Mouse (Mus musculus) C2C12 (cell line): ENCODE measurements at regions not wholly inside any gene's neighbourhood (a gene's known extent, or its start where the extent isn't known, plus 50 kb on each side); places are given as distances from the start of the nearest gene placed in this dataset.

ENCODE experiments used
- H3K27me3 ChIP-seq: one replicate; pipeline ENCODE4 v1.6.1; 2011; ENCODE audit not compliant: control insufficient read depth, insufficient read depth, insufficient read length
- H3K36me3 ChIP-seq: one replicate; pipeline ENCODE4 v1.6.1; 2011; ENCODE audit not compliant: control insufficient read depth, insufficient read depth
- H3K4me3 ChIP-seq: one replicate; pipeline ENCODE4 v1.5.1; 2011; ENCODE audit warnings: mild to moderate bottlenecking, control low read depth; ENCODE audit not compliant: poor library complexity, insufficient read depth, severe bottlenecking
- H3K79me2 ChIP-seq: one replicate; pipeline ENCODE4 v1.6.1; 2011; ENCODE audit not compliant: control insufficient read depth, insufficient read depth
- H3K79me3 ChIP-seq: one replicate; pipeline ENCODE4 v1.6.1; 2011; ENCODE audit warnings: low read depth, control low read depth
- H3ac ChIP-seq: one replicate; pipeline ENCODE3; 2011; ENCODE audit warnings: low read depth; ENCODE audit not compliant: control insufficient read depth, insufficient read length
- CEBPB ChIP-seq: IDR thresholded peaks from one replicate; pipeline ENCODE4 v1.6.1; 2011; ENCODE audit warnings: low read depth, mild to moderate bottlenecking, control low read depth, moderate library complexity
- CTCF ChIP-seq: IDR thresholded peaks from one replicate; pipeline ENCODE4 v1.5.1; 2011; ENCODE audit not compliant: control insufficient read depth, insufficient read depth, insufficient read length
- FOSL1 ChIP-seq: IDR thresholded peaks from one replicate; pipeline ENCODE4 v1.8.0; 2011; ENCODE audit warnings: mild to moderate bottlenecking, low read length; ENCODE audit not compliant: poor library complexity, insufficient read depth, severe bottlenecking
- MAX ChIP-seq: IDR thresholded peaks from one replicate; pipeline ENCODE4 v1.6.1; 2011; ENCODE audit warnings: mild to moderate bottlenecking, control low read depth
- MYOD1 ChIP-seq: IDR thresholded peaks from one replicate; pipeline ENCODE4 v1.6.1; 2011; ENCODE audit warnings: low read depth; ENCODE audit not compliant: control insufficient read depth, insufficient read length
- MYOG ChIP-seq: IDR thresholded peaks from one replicate; pipeline ENCODE4 v1.6.1; 2011; ENCODE audit not compliant: control insufficient read depth, insufficient read length; ENCODE audit errors: extremely low read depth
- USF1 ChIP-seq: IDR thresholded peaks from one replicate; pipeline ENCODE4 v1.6.1; 2011; ENCODE audit warnings: low read depth, mild to moderate bottlenecking, control low read depth, moderate library complexity

DNA sequence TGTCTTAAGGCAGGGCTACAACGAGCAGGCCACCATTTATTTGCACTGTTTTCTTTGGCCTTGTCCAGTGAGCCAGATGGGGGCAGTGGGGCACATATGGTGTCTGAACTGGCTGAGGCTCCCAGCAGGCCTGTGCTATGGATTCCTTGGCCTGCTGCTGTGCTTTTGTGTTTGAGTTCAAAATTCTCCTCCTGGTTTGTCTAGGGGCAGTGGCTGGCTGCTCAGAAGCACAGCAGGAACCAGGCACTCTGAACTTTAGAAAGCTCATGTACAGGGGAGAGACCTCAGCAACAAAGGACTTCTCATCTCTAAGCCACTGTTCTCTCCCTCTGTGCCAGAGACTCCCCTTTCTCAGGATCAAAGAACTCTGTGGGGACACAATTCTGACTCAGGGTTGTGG, 370.9 kb downstream of the Bckdhb start:
- TF ChIP-seq MAX = peak; percentile 8
- no peak for TF ChIP-seq CTCF
- no peak overlapping the region for H3ac ChIP-seq
- no peak overlapping the region for H3K4me3 ChIP-seq
- no peaks in the 10 kb centered on the region for H3K79me3 ChIP-seq
- no peaks in the 10 kb centered on the region for H3K27me3 ChIP-seq
- H3K79me2 ChIP-seq = no peaks in the 10 kb centered on the region
- no peaks in the 10 kb centered on the region for H3K36me3 ChIP-seq

DNA sequence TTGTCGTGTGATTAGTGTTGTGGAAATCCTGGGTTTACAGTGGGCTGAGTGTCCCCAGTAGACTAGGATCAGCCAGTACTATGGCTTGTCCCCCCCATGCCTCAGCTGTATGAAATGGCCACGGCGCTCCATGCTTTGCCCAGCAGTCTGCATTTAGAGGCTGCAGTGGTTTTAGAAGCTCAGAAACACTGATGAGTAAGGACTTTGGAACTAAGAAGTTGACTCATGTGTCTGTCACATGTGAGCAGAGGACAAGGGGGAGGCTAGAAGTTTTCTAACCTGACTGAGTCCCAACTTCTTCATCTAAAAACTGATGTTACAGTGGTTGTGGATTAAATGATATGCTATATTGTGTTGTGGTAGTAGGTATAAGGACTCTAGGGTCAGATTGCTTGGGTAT, 371.5 kb downstream of the Bckdhb start:
- H3K27me3 ChIP-seq = no peaks in the 10 kb centered on the region
- no peak overlapping the region for H3ac ChIP-seq
- no peak overlapping the region for H3K4me3 ChIP-seq
- no peaks in the 10 kb centered on the region for H3K79me2 ChIP-seq
- no peaks in the 10 kb centered on the region for H3K36me3 ChIP-seq
- TF ChIP-seq FOSL1 = peak; percentile 62
- TF ChIP-seq MYOD1 = no peak
- TF ChIP-seq USF1 = peak; percentile 57
- no peak for TF ChIP-seq CEBPB
- TF ChIP-seq MYOG = no peak
- no peak for TF ChIP-seq CTCF
- H3K79me3 ChIP-seq = no peaks in the 10 kb centered on the region

DNA sequence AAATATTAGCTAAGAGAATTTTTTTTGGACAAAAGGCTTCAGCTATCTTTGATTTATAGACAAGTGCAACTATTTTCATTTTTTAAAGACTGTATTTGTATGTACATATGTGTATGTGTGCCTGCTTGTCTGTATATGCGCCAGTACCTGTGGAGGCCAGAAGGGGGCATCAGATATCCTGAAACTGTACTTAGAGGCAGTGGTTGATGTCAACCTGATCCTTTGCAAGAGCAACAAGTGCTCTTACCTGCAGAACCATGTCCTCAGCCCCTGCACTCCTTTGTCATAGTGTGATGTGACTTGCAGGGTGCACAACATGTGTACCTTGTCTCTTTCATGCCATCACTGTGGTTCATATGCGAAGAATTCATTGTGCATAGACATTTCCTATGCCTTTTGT, 379.5 kb downstream of the Bckdhb start:
- H3K79me3 ChIP-seq = no peaks in the 10 kb centered on the region
- H3ac ChIP-seq = no peak overlapping the region
- no peaks in the 10 kb centered on the region for H3K79me2 ChIP-seq
- H3K27me3 ChIP-seq = no peaks in the 10 kb centered on the region
- TF ChIP-seq CTCF = no peak
- TF ChIP-seq CEBPB = no peak
- no peak for TF ChIP-seq FOSL1
- no peak for TF ChIP-seq MYOD1
- TF ChIP-seq MAX = no peak
- TF ChIP-seq USF1 = no peak
- no peak overlapping the region for H3K4me3 ChIP-seq
- no peaks in the 10 kb centered on the region for H3K36me3 ChIP-seq

DNA sequence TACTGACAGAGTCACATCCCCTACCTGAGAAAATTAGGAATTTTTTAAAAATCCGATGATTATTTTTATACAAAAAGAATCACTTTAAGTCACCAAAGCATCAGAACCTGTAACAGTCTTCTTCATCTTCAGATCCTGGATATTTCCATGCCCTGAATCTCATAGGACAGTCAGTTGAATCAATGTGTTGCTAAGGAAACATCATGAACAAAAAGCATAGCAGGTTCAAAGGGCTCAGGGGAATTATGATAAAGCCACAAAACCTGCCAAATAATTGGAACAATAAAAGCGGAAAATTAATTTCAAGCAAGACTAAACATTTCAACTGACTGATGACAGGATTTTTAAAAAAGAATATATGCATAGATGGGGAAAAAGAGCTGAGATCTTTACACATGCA, 393.9 kb downstream of the Bckdhb start:
- no peaks in the 10 kb centered on the region for H3K36me3 ChIP-seq
- no peaks in the 10 kb centered on the region for H3K27me3 ChIP-seq
- TF ChIP-seq MYOD1 (no peak), MYOG (no peak), CEBPB (no peak), CTCF (no peak), USF1 (no peak), FOSL1 (no peak), MAX (no peak)
- H3ac ChIP-seq = no peak overlapping the region
- no peaks in the 10 kb centered on the region for H3K79me3 ChIP-seq
- no peaks in the 10 kb centered on the region for H3K79me2 ChIP-seq
- H3K4me3 ChIP-seq = no peak overlapping the region

DNA sequence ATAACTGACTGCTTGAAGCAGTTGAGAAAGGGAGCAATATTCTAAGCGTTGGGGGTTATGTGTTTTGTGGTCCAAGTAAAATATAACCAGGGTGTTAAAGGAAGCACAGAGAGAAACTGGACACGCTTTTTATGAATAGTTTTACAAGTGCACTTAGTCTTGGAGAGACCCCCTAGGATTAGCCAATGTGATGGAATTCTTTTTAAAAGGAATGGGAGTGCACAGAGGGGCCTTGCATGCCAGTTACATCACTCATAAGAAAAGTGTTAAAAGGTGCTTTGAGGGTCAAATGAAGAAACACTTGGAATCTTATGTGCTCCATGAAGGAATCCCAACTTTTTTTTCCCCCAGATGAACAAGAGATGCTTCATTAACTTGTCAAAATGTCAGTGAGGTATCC, 394.4 kb downstream of the Bckdhb start:
- H3K79me2 ChIP-seq = no peaks in the 10 kb centered on the region
- no peak overlapping the region for H3ac ChIP-seq
- TF ChIP-seq MYOD1 = no peak
- TF ChIP-seq FOSL1 = no peak
- TF ChIP-seq MYOG = no peak
- no peak for TF ChIP-seq USF1
- no peak for TF ChIP-seq CTCF
- no peak for TF ChIP-seq CEBPB
- TF ChIP-seq MAX = no peak
- H3K79me3 ChIP-seq = no peaks in the 10 kb centered on the region
- no peak overlapping the region for H3K4me3 ChIP-seq
- no peaks in the 10 kb centered on the region for H3K36me3 ChIP-seq
- H3K27me3 ChIP-seq = no peaks in the 10 kb centered on the region

DNA sequence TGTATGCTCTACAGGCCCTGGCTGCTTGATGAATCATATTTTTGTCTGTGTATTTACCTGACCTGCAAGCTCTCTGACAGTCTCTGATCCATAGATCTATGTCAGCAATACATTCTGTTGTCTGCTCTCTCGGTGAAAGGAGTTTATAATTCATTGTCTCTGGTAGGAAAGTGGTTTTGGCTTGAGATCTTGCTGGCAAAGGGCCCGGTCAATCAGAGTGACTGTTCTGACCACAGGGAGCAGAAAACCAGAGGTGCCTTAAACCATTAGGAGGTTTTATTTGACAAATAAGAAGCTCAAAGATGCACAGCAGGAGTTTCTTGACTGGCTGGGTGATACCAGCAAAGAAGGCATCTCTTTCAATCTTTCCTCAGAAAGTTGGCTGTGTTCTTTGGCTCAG, 398.2 kb downstream of the Bckdhb start:
- no peaks in the 10 kb centered on the region for H3K79me3 ChIP-seq
- H3K4me3 ChIP-seq = no peak overlapping the region

More for the DNA sequence above, 398.2 kb downstream of the Bckdhb start:
- H3K79me2 ChIP-seq = no peaks in the 10 kb centered on the region
- H3K27me3 ChIP-seq = no peaks in the 10 kb centered on the region
- H3K36me3 ChIP-seq = no peaks in the 10 kb centered on the region
- TF ChIP-seq FOSL1 = no peak
- TF ChIP-seq MAX = no peak
- no peak for TF ChIP-seq CTCF
- no peak for TF ChIP-seq USF1
- TF ChIP-seq CEBPB = no peak
- H3ac ChIP-seq = no peak overlapping the region
